Mouse (Mus musculus) c-Kit-negative CD71-positive TER-119-positive erythroid progenitor cells, embryonic 14.5 days (primary cell): Measurements from ENCODE around the gene 4930523C07Rik.

ENCODE experiments used
- DNase-seq: peaks from one replicate; pipeline ENCODE4 v3.0.0-alpha.2; 2013; ENCODE audit warnings: low read depth, low spot score

4930523C07Rik gene

GRCm38 (mm10) chr1:160099659-160100302, 55.6 kb downstream of the 4930523C07Rik start:
- no peak for DNase-seq

DNA sequence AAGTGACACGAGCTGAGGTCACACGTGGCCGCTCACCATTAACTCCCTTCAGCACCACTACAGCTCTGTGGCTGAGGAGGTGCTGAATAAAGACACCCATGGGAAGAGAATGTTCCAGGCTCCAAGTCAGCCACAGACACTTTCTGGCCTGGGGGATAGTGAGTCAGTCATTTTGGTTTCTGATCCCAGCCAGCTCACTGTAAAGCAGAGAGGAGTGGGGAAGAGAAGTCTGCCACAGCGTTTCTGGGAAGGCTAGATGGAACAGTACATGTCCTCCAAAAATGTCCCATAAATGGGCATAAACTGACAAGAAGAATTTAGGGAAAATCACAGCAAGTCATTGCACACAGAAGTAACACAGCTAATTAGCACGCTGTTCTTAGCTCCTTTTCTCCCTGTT, 56.8 kb downstream of the 4930523C07Rik start:
- DNase-seq, result no peak

DNA sequence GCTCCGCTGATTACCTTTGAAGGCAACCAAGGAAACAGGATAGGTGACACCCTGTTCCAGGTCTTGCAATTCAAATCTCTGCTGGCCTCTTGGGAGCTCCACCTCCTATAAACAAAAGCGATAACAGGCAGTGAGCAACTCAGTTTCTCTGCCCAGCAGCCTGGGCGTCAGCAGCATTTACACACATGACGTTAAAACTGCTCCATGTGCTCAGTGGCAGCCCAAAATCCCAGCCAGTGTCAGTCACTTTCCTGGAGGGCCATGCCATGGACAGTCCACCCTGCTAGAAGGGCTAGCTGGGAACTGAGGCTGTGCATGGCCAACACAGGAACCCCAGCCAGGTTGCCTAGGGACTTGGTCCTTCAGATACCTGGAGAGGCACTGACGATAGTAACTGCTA, 61.2 kb downstream of the 4930523C07Rik start:
- DNase-seq, result no peak

DNA sequence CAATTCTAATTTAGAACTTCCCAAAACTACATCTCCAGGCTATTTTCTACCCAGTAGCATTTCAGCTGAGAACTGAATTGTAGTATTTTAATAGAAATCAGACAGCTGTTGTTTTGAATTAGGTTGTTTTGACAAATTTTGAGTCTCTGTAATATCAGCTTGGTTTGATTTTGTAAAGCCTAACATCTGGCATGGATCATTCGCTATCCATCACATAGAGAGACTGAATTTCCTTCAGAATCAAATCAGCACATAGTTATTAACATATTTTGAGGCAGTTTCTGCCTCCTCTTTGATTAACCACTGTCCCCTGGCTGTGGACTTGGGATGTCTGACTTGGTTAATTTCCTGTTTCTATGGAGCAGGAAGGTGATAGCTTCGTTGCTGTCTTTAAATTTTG, 64.4 kb downstream of the 4930523C07Rik start:
- no peak for DNase-seq

- no peak for DNase-seq
Measured at GRCm38 (mm10) chr1:160123957-160124356, 79.8 kb downstream of the 4930523C07Rik start.
